Mouse (Mus musculus) frontal cortex, adult (tissue): ENCODE results near the gene F11.

Experiments used
- ATAC-seq: cut with Nextera tagmentation; 2 replicates; pipeline ENCODE4 v1.9.2; 2017; ENCODE audit warnings: mild to moderate bottlenecking, moderate library complexity, mixed read lengths; ENCODE audit not compliant: low TSS enrichment

Gene F11

DNA sequence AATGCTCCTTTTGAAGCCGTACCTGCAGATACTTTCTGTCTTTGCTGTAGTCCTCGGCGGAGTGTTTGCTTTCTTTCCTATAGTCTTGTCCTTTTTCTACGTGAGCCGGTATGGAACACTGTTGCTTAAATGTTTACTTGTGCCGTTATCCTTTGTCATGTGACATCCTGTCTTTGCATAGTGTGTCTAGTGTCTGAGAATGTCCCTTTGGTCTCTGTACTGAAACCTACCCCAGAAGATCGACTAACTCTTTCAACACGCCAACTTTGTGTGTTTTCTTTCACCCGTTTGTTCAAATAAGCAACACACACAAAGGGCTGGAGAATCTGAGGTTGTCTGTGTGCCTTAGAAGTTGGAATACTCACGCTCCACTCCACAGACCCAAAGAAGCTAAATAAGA is at the start of gene F11:
Gene F11, minus strand, starts transcription at position 112 of the 400 bp plus-strand sequence.
- no peak for ATAC-seq

- ATAC-seq: no peak
Observed at GRCm38 (mm10) chr8:45310967-45311366, 49.1 kb upstream of the F11 start.

DNA sequence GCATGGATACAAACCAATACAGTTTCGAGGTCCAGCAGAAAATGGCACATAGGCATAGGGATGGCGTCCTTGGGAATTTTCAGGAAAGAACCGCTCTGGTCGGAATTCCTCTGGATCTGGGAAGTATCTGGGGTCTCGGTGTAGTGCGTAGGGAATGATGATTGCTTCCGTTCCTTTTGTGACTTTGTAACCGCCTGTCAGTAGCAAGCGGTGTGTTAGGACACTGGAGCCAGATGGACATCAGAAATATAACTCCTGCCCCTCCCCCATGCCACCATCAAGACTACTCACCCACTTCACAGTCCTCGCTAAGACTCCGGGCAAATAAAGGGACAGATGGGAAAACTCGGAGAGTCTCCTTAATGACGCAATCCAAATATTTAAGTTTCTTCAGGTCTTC is 46.5 kb upstream of the F11 start, which contains the start of gene Gm45753:
Gene Gm45753, minus strand, starts transcription at position 101 of the 400 bp plus-strand sequence.
- ATAC-seq: no peak

DNA sequence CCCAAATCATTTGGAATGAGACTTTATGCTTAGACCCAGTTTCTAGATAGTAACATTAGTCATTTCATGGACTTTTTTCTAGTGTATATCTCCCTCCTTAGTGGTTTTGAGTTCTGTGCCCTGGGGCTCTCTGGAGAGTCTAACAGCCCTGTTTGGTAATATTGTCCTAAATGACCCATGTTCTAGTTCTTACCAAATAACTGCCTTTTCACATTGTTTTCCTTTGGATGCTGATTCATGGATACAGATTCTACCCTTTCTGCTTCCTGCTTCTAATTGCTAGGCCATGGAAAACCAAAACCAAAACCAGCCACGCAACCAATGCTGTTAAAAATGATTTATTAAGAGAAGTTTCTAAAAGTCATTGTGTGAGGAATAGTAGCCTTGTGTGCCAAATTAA is 43.6 kb upstream of the F11 start:
- no peak for ATAC-seq

GRCm38 (mm10) chr8:45304354-45304753 is 42.5 kb upstream of the F11 start:
- no peak for ATAC-seq

GRCm38 (mm10) chr8:45302390-45302789 is 40.6 kb upstream of the F11 start:
- 0 out of 2 replicates have a peak, but pooled peaks have one; percentile 38 for ATAC-seq

DNA sequence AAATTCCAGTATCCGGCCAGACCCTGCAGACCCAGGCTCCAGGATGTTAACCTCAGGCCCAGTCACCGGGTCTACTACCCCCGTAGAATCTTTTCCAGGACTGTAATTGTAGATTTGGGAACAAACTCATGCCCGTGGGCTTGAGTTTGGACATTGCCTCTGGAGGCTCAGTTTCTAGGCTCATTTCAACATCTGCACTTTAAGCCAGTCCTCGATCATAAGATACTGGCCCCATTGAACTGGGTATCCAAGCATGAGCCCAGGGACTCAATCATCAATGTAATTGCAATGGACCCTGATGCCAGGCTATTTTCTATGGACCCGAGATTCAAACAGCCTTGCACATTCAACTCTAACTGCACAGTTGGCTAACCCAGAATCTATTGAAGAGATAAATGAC is 33.4 kb upstream of the F11 start:
- no peak for ATAC-seq

DNA sequence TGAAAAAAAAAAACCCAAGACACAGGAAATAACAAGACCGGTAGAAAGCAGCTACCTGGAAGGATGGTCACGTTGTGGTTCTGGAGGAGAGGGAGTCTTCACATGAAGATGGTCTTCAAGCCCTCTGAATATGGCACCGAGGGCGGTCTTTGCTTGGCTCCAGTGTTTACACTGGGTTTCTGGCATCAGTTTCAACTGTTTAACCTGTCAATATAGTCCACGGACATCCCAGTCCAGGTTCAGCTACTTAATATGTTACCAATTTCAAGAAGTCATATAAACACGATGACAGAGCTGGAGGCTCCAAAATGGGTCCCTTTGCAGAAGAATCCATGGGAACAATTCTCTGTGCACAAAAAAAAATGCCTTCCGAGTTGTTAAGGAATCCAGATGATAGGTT is 32.9 kb upstream of the F11 start, which contains the start of gene Klkb1:
Gene Klkb1, minus strand, starts transcription at position 173 of the 400 bp plus-strand sequence.
- no peak for ATAC-seq

DNA sequence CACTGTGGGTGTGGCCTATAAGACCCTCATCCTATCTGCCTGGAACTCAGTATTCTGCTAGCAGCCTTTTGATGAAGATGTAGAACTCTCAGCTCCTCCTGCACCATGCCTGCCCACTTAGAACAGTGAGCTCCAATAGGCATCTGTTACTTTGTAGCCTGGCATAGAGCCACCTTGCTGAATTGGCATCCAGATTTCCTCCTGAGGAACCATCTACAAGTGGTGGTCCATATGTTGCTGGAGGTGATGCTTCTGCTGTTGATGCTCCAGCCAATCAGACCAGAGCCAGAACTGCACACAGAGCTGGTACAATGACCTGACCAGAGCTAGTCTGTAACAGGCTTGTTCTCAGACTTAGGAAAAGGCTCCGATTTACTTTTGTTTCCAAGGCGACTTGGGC is 30.0 kb upstream of the F11 start:
- no peak for ATAC-seq

DNA sequence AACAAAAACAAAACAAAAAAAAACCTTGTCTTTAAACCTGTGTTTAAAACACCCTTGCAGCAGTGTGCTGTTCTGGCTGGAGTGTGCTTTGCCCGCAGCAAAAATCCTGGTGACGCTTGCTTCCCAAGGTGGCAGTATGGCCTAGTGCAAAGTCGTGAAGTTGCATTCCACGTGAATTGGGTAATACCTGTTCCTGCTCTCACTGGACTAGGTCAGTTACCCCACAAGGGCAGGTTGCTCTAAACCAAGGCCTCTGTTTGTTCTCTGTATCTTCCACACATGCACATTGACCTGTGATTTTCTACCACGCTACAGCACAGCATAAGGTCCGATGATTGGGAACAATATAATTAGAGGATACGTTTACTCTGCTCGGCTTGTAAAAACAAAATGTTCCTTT is 19.8 kb upstream of the F11 start:
- no peak for ATAC-seq

DNA sequence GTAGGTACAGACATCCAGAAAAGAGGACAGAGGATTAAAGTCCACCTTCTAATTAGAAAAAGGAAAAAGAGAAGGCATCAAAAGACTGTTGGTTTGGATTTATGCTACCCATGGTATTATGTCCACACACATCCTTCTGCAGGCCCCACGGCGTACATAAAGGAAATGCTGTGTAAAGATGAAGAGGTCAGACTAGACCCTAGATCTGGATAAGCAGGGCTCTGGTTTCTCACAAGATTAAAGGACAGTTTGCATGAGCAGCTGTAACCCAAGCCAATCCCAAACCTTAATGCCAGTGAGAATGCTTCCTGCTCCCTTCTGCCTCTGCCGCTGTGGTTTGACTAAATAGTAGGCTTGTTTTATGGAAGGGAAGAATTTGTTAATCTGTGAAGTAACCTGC is 15.6 kb upstream of the F11 start:
- ATAC-seq: no peak

- ATAC-seq: no peak
Observed at GRCm38 (mm10) chr8:45274317-45274716, 12.5 kb upstream of the F11 start.

- no peak for ATAC-seq
Observed at GRCm38 (mm10) chr8:45269056-45269455, 7.2 kb upstream of the F11 start.

- ATAC-seq: no peak
Observed at GRCm38 (mm10) chr8:45268485-45268884, 6.7 kb upstream of the F11 start.

DNA sequence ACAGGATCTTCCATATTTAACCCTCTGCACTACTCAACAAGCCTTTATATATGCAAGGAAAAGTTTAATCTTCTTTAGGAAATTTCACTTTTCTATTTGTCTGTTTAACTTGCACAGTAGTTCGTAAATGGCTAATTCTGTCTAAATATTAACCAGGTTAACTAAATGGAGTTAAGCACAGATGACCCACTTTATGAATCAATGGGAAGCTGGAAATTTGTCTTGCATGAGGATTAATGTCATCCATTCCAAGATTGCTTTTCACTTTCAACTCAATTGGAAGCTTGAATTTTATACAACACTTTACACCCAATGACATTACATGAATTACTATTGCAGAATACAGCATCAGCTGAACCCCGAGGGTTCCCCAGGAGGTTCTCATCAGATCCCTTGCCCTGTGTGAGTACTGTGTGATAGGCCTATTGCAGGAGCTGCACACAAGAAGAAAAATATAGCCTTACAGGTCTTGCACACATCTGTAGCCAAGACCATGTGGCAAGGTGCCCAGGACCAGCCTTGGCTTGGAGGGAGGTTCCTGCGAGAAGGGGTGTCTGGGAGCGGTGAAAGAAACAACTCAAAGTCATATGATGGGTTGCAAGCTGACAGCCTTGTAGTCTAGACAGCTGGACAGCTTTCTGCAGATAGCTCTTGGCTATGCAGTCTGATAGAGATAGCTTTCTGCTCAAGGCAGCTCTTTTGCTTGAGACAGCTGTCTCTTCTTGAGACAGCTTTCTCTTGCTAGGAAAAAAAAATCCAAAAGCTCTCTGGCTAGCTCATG is 6.0 kb upstream of the F11 start:
- ATAC-seq: peak; percentile 81

- ATAC-seq: no peak
Observed at GRCm38 (mm10) chr8:45266993-45267392, 5.2 kb upstream of the F11 start.

DNA sequence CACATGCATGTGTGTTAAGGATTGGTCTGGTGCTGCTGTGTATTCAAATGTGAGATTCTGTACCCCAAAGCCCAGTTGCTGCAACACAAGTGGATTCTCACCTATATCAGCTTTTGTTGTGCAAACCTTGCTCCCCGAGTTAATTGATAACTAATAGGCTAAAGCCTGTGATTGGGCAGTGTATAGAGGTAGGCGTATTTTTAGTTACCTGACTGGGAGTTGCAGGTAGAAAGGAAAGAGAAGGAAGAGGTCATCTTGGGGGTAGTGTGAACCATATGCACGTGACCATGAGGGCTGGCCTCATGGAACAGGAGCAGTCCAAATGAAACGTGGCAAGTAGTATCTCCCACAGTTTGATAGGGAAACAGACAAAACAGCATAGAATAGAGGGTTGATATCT is 3.1 kb upstream of the F11 start:
- ATAC-seq: no peak

GRCm38 (mm10) chr8:45262851-45263250 is 1.0 kb upstream of the F11 start:
- no peak for ATAC-seq

GRCm38 (mm10) chr8:45258421-45258820 is 3.4 kb downstream of the F11 start:
- no peak for ATAC-seq

GRCm38 (mm10) chr8:45255040-45255439 is 6.8 kb downstream of the F11 start:
- peak; percentile 76 for ATAC-seq

- no peak for ATAC-seq
Observed at GRCm38 (mm10) chr8:45254194-45254842, 7.5 kb downstream of the F11 start.

GRCm38 (mm10) chr8:45253586-45253985 is 8.2 kb downstream of the F11 start:
- peak; percentile 84 for ATAC-seq

GRCm38 (mm10) chr8:45253111-45253510 is 8.7 kb downstream of the F11 start:
- ATAC-seq: no peak
